Mouse (Mus musculus) adrenal gland, postnatal 10 days (tissue): ENCODE results near the gene Ajm1. TPM values are rescaled to one million over a fixed set of nuclear protein-coding genes. Genes with fewer than 3 reads are reported as not detected.
A peak's percentile ranks its signal among the peaks of the same experiment; 100 is the strongest.

Source experiments
- DNase-seq: peaks from one replicate; pipeline ENCODE4 v3.0.0; 2021; ENCODE audit warnings: mixed read lengths
- total RNA-seq, 2 experiments: library from RNA; stranded (reverse); gene quantifications; 2 replicates each; pipeline ENCODE4 v1.2.3; 2021

The Ajm1 gene
- total RNA-seq, 2 experiments from 2014 or later = 1.8 to 2.2 TPM

DNA sequence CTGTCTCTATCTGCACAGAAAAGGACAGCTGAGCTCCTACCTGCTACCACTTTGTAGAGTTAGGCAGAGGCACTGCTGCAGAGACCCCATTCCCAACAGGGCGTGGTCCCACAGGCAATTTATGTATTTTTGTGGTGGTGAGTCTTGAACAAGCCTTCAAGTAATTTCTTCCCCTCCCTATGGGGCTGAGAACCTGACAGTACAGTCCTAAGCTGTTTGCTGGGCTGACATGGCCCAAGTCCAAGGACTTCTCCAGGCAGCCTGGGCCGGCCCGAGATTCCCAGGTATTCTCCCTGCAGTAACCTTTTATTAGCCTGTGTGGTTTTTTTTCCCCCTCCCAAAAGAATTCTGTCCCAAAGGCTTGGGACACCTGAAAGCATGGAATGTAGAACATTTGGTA is 2.6 kb upstream of the Ajm1 start:
- DNase-seq = peak; percentile 27

DNA sequence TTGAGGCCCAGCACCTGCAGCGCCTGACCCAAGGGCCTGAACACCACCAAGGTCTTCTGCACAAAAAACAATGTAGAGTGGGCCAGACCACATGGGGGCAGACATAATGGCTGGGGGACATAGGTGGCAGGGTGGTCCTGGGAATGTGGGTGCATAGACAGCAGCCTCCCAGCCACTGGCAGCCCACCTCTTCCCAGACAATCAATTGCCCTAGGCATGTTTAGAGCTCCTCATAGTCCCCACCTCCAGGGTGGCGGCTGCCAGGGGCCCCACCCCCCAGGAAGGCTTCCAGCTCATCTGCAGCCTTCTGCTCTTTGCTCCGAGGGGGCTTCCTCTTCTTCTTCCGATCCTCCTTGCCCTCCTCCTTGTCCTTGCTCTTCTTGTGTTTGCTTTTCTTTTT is 2.0 kb upstream of the Ajm1 start:
- DNase-seq = peak; percentile 22

DNA sequence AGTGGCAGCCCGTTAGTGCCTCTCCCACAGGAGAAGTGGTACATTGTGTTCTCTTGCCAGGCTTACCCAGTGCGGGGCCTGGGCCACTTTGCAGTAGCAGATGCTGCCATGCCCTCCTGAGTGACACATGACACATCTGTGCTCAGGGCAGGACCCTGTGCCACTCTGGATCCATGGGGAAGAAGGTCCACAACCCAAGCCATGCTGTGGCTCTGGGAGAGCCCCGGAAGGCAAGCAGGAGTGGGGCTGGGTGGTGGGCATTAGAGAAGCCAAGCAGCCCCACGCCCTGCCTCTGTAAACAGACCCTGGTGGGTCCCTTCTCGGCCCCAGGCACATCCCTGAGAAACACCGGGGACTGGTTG is 1.5 kb upstream of the Ajm1 start:
- DNase-seq = peak; percentile 24

DNA sequence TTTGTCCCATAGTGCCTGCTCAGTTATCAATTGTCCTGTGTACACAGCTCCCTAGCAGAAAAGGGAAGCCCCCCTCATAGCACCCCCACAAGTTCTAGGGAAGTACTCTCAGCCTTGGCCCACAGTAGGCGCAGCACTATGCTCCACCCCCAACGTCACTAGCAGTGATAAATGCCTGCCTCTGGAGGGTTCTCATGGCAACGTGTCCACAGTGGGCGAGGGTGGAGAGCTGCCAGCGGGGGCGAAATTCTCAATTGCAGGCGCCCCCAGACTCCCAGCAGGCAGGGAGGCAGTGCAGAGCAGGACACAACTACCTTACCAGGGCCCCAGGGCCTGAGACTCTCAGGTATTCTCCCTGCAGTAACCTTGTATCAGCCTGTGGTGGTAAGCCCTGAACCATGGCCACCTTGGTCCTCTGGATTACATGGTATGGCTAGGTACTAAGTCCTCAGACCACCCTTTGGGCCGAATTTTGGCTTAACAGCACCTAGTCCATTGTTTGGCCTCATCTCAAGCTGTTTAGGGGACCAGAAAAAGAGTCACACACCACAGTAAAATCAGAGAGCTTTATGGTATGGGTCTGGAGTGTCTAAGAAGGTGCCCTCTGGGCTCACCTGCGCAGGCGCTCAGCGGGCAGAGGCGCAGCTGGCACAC is 1.0 kb upstream of the Ajm1 start:
- DNase-seq = peak; percentile 57

DNA sequence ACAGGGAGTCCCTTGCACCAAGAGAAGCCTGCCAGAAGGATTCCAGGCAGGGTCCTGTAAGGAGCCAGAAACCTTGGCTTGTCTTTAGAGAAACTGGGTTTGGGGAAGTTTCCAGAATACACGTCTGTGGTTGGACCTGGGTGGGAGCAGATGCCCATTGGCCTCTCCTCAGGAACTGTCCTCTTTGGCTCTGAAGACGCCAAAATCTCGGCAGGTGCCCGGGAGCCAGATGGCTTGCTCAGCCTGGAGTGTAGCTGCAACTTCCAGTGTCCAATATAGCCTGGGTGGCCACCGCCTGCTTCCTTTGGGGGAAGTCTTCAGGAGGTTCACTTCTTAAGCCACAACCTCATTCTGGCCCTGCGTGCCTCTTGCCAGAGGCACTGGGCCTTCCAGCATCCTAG is 344 bp upstream of the Ajm1 start:
- peak; percentile 26 for DNase-seq

DNA sequence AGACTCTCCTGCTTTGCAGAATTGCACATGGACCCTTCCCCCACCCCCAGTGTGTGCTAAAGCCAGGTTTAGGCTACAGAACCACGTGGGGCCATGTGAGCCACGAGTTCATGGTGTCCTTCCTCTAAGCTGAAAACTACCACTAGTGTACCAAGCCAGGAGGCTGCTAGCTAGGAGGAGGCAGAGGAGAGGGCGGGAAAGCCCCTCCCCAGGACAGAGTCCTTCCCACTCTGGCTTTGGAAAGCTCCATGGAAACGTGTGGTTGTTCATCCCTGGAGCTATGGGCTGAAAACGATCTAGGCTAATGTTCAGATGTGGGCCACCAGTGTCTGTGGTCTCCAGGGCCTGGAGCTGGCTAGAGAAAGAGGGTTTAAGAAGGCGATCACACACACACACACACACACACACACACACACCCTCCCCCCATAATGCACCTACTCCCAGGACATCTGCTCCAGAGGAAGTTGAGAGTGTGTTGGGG is 896 bp downstream of the Ajm1 start:
- no peak for DNase-seq

DNA sequence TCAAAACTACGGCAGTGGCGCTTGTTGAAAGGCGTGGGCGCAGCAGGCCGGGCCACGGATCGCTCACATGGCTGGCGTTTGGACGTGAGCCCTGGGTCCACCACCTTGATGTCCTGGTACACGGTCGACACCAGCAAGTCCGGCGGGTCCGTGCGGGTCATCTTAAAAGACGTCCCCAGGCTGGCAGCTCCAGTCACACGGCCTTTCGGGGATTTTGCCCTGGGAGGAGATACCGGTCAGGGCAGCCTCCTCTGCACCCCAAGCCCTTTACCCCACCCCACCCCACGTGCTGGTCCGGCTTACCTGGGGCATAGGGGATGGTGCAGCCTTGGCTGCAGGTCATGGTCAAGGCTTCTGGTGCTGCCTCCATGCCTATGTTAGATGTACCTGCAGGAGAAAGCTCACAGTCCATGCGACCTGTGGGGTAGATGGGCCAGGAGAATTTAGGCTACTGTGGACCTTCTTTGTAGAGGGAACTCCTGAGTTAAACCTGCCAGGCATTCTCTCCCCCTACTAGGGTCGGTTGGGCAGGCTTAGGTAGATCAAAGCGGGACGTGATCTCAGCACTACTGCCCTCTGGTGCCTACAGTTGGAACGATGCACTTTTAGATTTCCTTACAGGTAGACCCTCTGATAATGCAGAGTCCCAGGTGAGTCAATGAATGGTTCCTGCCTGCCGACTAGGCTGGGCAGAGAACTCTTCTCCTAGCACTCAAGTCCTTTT is 1.7 kb downstream of the Ajm1 start:
- DNase-seq = peak; percentile 50

DNA sequence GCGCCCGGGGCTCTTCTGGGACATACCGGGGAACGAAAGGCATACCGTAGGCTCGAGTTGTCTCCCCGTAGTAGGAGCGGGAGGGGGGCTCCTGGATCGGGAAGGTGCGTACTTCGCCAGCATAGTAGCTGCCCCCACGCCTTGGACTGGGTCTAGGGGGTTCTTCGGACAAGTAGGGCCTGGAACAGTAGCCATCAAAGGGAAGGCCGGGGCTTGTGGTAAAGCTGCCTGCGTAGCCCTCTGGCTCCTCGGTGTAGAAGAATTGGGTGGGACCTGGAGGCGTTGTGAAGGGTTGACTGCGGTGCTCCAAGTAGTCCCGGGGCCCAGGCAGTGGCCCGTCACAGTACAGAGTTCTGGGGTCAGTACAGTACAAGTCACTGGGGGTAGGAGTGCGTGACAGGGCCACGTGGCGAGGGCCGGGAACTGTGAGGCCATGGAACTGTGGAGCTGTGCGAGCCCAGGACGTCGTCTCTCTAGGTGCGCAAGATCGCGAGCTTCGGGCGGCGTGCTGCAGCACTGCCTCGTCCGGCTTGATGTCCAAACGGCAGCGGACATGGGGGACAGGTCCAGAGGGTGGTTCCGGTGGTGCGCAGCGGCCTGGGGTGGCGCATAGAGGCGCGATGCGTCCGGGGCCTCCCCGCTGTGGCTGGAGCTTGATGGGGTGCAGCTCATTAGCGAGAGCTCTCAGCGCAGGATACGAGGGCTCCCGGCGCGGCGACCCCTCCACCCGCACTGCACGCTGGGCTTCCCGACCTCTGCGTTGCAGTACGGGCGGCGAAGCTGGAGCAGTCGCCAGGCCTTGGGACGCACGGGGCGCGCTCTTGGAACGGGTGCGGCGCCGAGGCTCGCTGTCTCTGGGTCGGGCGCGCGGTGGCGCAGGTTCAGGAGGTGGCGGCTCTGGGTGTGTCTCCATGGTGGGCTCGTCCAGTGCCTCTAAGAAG is 2.5 kb downstream of the Ajm1 start:
- peak; percentile 24 for DNase-seq

DNA sequence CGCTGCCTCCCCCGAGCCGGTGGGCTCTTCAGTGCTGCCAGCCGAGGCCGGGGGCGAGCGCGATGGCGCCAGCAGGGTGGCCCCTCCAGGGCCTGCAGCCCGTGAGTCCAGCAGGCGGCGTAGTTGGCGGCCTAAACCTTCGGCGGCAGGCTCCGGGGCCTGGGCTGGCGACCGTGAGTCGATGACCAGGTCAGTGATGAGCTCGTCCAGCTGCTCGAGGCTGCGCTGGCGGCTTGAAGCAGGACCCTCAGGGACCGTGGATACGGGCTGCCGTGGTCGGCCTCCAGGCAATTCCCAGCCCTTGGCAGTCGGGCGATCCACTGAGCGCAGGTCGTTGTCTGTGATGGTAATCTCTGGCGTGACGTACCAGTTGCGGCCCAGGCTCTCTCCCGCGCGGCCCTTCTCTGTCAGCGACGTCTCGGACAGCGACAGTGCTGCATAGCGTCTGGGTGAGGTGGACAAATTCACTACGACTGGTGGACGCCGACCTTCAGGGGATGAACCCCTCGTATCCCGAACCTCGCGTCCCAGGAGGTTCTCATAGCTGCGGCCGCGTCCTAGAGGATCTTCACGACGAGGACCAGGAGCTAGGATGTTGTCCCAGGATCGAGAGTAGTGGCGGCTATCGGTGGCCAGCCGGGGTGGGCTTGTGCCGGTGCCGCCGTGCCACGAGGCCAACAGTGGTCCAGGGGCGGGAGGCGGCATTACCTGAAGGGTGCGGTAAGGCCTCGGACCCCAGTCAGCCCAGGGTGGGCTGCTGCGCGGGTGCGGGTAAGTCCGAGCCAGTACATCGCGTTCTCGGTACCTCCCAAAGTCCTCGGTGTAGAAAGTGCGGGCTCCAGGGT is 3.4 kb downstream of the Ajm1 start:
- DNase-seq = peak; percentile 29

DNA sequence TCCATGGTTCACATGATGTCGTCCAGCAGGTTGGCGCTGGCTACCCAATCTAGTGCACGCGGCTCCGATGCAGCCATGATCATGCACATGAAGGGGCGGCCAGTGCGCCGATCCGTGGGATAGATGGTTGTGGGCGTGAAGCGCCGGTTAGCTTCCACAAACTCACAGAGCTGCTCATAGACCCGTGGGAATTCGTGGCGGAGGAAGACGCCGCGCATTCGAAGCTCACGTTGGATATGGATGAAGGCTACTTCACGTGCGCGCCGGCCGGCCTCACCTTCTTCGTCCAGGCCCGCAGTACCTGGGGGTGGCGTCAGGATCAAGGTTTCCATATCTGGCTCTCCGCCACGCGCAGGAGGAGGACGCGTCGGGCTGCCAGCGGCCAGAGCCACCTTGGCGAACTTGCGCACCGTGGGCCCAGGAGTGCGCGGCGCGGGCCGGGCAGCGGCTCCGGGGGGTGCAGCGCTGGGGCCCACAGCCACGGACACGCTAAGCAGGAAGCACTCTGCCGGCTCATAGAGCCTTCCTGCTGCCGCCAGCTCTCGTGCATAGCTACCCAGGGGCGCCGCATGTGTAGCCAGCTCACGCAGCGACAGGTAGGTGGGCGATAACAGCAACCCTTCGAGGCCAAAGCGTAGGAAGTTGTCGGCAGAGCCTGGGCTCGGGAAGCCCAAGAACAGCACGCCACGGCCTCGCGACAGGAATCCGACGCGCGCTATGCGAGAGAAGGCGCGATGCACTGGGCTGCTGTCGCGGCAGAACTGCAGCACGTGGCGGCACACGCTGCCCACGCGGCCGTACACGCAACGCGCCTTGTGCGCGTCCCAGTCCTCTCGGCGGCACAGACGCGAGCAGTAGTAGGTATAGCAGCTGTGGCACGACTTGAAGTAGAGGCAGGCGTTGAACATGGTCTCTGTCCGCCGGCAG is 4.3 kb downstream of the Ajm1 start:
- peak; percentile 13 for DNase-seq

DNA sequence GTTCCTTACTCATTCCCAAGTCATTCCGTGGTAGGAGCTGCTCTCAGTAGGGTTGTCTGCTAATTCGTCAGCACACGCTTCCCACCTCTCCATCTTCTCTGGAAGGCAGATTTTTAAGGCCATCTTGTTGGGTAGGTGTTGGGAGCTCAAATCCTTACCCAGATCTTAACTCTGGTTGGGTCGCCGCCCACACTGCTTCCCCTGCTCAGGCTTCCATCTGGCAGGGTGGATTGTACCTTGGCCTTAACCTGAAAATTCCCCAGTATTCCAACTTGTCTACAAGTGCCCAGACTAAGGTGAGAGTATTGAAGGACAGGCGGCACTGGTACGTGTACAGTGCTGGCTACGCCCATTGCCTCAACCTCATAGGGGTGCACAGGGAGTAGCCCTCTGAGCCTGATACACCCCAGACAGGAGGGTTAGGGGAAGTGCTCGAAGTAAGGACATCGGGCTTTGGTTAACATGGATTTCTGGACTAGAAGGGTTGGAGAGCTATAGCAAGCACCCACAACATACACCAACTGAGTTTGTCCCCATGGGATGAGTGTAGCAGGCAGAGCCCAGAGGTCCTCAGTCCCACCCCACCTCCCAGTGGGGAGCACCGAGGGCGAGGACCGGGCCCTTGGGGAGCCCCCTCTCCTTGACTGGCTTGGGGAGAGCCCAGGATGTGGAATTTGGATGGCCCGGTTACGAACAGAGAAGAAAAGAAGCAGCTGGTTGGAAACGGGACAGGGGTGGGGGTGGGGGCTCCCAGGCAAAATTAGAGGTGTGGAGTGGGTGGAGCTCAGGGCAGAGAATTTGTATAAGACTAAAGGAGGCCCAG is 5.3 kb downstream of the Ajm1 start:
- DNase-seq = peak; percentile 9

DNA sequence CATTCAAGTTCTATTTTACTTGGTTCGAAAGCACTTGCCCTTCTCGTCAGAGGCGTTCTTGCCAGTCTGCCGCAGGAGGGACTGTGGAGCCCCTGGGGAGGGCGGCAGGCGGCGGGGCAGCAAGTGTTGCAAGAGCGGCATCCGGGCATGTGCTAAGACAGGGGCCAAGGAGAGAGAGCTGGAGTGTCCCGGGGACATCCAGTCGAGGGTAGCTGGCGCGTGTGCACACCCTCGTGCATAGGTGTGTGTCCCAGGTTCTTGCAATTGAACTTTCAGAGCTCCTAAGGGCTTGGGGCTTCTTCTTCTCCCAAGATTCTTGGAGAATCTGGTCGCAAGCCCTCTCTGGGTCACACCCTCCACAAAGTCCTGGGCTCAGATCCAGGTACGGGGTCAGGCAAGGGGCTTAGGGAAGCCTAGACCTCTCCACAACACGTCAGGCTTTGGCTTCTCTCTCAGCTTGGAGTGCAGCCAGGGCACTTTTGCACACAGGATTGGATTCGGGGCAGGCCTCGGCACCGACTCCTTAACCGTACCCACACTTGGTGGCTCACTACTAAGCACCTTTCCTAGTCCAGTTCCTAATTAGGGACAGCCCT is 6.0 kb downstream of the Ajm1 start:
- peak; percentile 75 for DNase-seq

DNA sequence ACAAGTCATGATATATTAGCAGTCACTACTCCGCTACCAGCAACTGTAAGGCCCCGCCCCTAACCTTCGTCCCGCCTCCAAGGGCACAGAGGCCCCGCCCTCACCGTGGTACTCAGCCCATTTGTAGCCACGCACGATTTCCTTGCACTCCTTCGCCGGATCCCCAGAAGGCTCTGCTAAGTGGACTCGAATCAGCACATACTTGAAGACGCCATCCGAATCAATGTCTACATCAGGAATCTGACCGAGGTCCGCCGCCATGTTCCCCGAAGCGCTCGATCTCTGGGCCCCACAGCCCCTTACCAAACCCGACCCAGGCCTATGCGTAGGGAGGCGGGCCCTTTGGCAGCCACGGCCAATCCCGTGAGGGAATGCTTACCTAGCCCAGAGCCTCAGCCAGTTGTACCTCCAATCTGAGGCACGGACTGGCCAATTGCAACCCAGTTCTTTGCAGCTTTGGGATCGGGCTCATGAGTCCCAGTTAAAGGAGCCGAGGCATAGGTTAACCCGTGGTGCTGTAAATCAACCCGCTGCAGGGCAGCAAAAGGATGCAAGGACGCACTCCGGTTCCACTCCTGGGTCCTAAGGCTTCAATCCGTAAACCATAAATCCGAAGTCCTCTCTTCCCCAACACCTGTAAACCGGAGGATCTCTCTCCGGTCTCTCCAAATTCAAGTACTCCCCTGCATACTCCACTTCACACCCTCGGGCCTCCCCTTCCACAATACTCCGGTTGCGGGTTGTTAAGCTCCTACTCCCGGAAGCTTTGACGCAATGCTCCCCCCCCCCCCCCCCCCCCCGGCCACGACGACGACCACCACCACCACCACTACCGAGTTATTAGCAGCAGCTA is 6.8 kb downstream of the Ajm1 start, which contains the start of the genes Mamdc4 and Phpt1:
Gene Mamdc4, minus strand, starts transcription at position 267 of the 853 bp plus-strand sequence.
Gene Phpt1, minus strand, starts transcription at position 646 of the 853 bp plus-strand sequence.
- peak; percentile 97 for DNase-seq

DNA sequence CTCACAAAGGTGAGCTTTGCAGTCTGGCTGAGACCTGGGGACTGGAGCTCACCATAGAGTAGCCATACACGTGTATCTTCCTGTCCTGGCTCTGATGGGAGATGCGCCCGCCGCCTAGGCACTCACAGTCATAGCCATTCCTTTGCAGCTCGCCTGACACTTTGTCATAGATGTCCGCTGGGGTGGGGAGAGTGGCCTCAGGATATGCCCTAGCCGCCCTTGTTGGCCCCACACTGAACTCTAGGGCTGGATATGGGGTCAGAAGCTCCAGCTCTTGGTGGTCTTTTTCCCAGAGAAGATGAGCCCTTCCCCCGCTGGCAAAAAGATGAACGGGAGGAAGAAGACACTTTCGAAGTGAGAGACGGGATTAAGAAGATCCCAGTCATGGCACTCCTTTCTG is 7.4 kb downstream of the Ajm1 start:
- DNase-seq = no peak

DNA sequence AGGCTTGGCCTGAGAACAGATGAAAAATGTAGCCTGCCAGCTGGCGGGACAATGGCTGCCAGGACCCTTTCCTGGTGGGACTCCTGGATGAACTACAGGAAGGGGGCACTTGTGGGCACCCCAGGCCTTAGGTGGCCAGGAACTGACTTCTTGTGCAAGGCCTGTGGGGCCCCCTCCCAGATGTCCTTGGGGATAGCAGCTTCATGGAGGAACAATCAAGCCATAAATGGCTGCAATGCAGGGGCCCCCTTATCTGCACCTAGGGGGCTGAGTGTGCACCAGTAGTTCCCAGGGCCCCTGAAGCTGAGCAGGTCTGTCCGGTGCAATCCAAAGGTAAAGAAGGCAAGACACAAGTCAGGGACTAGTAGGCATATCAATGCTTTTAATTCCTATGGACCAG is 8.5 kb downstream of the Ajm1 start:
- no peak for DNase-seq

DNA sequence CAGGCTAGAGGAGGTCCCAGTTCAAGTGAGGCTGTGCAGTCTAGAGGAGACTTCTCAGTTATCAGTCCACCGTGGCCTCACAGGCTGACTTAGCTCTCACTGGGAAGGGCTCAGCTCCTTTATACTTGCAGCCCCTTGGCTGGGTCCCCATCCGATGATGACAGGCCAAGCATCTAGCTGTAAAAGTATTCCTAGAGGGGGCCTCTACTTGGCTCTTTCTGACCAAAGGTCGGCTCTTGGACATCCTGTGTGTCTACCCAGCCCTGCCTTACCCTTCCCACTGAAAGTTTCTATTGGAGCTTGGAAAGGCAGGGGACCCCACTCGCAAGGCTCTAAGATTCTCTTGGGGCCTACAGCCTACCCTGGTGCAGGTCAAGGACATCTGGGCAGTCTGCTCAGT is 10.3 kb downstream of the Ajm1 start:
- no peak for DNase-seq

DNA sequence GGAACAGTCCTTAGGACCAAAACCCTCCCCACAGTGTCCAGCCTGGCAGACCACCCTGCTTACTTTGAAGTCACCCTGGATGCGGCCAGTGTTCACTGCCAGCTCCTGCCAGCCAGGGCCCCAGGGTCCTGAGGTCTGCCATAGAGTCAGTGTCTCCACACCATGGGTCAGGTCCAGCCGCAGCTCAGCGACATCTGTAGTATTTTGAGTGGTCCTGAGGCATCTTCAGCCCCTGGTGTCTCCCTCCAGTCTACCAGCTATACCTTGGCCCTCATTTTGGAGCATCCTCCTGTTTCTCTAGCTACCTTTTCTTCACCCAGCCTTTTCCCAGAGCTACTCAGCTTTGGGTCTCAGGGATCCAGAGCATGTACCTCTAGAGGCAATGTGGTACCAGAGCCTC is 12.2 kb downstream of the Ajm1 start:
- no peak for DNase-seq

DNA sequence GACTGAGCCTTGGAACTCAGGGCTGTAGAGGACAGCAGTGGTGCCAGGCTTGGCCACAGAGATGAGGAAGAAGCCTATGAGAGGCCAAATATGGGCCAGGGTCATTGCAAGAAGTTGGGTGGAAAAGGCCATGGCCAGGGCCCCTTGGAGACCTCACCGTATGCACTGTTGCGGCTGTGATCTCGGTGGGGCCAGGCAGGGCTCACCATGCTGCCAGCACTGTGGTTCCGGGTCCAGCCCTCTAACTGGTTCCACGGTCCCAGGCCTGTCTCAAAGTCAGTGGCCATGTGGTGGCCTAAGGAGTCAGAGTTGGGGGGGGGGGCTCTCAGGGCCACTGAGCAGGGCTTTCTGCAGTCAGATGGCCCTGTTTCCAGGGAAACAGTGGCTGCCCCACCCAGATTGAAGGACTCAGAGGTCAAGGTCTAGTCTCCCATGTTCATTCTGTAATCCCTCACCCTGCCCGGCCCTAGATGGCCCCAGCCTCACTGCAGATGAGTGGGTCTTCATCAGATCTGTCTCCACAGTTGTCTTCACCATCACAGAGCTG is 13.0 kb downstream of the Ajm1 start:
- peak; percentile 23 for DNase-seq
